Mouse (Mus musculus) heart, postnatal 0 days (tissue): ENCODE data around the gene Cd3e.

Experiments used
- CTCF ChIP-seq: IDR thresholded peaks from 2 replicates; pipeline ENCODE4 v1.5.1; 2016; ENCODE audit warnings: antibody characterized with exemption, control low read depth, low read depth
- EP300 ChIP-seq: IDR thresholded peaks from 2 replicates; pipeline ENCODE4 v1.6.1; 2016; ENCODE audit warnings: antibody characterized with exemption, low read depth

DNA sequence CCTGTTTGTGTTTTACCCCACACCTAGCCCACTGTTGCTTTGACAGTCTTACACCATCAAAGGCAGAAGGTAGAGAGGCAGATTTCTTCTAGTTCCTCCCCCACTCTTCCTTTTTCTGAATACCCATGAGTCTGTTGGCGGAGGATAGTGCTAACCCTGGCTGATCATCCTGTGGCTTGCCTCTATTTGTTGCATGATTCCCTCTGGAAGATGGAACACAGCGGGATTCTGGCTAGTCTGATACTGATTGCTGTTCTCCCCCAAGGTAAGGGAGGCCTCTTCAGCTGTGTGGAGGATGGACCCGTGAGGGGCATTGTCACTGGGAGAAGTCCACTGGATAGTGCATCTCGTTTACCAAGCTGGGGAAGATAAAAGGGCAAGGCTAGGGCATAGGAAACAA lies 27.8 kb downstream of the Cd3e start, which contains the start of gene Cd3d:
- TF ChIP-seq CTCF (no peak), EP300 (no peak)
